Mouse (Mus musculus): ENCODE results near the gene Nav1. TPM values are rescaled to one million over a fixed set of nuclear protein-coding genes. Genes with fewer than 3 reads are reported as not detected.

Gene Nav1
- 10 to 100 TPM; 55.4 to 68.4 TPM for total RNA-seq (2021)
- long read RNA-seq, experiment 1, partial matches to known transcripts = 12 of 24 reads
- long read RNA-seq, experiment 1, other reads (novel, unspliced or antisense) = 12 of 24 reads
- long read RNA-seq, experiment 2, partial matches to known transcripts = 15 of 31 reads
- long read RNA-seq, experiment 2, other reads (novel, unspliced or antisense) = 16 of 31 reads

DNA sequence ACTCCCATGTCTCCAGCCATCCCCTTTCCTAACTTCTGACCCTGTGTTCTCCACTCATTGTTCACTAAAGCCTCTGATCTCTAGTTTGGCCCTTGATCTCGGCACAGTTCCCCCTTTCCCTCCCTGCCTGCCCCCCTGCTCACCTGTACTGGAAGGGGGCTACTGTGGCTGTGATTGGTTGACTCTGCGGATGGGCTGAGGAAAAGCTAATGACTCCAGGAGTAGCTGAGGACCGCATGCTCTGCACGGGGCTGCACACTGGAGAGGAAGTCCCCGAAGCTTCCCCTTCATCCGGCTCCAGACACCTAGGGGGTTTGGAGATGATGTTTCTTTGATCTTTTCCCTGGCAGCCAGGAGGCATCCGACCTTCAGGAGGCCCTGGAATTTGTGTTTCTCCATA lies at the start of gene Nav1:
Gene Nav1 (minus strand): TSS at position 277 of the 400 bp plus-strand sequence.
- no peak within 1 kb of the TSS for H3K4me3 ChIP-seq
- no peak within 1 kb of the TSS for H3K27ac ChIP-seq
- intact Hi-C loops (cut with DNase I) = no loop called here
- DNase-seq (ENCODE audit: extremely low spot score in 1 of 2, low spot score in 2 of 2) = no peak
- TF ChIP-seq CTCF (IDR thresholded peaks at IDR 0.05) = no peak

DNA sequence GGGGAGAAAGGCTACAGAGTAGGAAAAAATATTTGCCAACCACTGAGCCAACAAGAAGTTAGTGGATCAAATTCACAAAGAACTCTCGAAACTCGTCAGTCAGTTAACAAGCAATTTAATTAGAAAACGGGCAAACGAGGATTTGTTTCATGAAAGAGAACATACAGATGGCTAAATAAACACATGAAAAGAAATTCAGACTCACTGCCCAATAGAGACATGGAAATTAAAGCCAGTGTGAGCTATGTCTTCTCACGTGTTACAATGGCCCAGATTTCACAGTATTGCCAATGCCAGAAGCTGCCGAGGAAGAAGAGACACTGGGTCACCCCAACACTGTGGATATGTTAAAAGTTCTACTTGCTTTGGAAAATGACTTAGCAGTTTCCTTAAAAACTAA lies 46.8 kb upstream of the Nav1 start:
- TF ChIP-seq CTCF (IDR thresholded peaks at IDR 0.05) = no peak
- no peak for DNase-seq (ENCODE audit: extremely low spot score in 1 of 2, low spot score in 2 of 2)

DNA sequence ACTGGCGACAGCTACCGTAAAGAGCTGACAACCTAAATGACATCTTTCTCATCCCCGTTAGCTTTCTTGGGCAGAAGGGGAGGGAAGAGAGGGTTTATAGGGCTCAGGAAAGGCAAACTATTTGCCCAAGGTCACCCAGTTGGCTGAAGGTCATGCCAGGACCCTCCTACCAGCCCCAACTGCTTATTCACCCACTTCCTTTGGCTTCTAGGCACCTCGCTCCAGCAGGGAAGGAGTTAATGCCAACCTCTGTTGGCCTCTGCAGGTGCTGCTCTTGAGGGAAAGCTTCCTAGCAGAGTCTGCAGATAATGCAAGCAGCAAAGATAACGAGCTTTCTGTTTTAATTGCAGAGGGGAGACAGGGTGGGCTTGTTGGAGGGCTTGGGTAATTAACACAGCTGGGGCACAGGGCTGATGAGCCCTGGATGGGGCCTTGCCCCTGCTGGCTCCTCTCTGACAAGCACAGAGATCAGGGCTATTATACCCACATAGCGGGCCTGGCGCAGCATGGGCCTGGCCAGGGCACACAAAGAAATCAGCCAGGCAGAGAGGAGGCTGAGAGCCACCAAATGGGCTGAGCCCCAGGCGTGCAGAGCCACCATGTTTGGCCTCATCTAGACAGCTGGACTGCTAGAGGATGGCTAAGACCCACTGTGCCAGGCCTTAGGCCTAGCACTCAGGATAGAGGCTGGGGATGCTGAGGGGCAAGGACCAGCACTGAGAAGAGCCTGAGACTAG lies 38.5 kb upstream of the Nav1 start:
- intact Hi-C loops (cut with DNase I) = no loop called here
- Histone ChIP-seq H3K27ac (no peak overlapping the region), H3K4me3 (no peak overlapping the region)
- no peak for DNase-seq (ENCODE audit: extremely low spot score in 1 of 2, low spot score in 2 of 2)
- no peak for TF ChIP-seq CTCF (IDR thresholded peaks at IDR 0.05)

More for the DNA sequence above, 46.8 kb upstream of the Nav1 start:
- Histone ChIP-seq H3K4me3 (no peak overlapping the region), H3K27ac (no peak overlapping the region)
- intact Hi-C loops (cut with DNase I) = no loop called here

DNA sequence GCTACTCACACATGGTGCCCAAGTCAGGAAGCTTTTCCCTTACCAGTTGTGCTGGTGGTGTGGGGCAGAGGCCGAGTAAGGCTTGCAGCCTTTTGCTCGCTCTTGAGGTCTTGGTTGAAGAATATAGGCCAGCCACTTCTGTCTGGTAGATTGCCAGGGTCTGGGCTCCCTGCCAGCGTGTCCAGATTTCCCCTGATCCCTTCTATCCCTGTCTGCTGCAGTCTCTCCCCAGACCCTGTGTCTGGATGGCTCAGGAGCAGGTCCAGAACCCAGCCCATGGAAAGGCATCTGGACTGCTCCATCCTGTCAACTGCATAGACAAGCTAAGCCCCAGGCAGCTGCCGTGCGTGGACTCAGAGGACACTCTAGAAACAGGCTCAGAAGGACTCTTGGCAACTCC lies 37.0 kb upstream of the Nav1 start:
- no peak for DNase-seq (ENCODE audit: extremely low spot score in 1 of 2, low spot score in 2 of 2)
- H3K27ac ChIP-seq = no peak overlapping the region
- no peak for TF ChIP-seq CTCF (IDR thresholded peaks at IDR 0.05)
- intact Hi-C loops (cut with DNase I) = no loop called here
- H3K4me3 ChIP-seq = no peak overlapping the region

DNA sequence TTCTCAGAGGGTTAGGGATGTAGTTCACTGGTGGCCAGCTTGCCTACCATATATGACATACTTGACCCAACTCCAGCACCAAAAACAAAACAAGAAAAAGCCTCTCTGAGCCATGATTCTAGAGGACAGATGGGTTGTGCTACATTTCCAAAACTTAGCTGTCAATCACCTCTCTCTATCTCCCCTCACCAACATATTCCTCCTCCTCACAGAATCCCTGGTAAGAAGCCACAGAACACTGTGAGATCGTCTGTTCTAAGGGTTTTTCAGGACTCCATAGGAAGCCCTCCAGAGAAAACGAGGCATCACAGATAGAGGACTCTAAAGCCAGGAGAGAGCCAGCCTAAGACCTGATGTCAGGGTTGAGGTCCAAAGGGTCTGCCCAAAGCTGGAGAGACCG lies 36.6 kb upstream of the Nav1 start:
- no peak overlapping the region for H3K27ac ChIP-seq
- H3K4me3 ChIP-seq = no peak overlapping the region
- no peak for DNase-seq (ENCODE audit: extremely low spot score in 1 of 2, low spot score in 2 of 2)
- intact Hi-C loops (cut with DNase I) = no loop called here
- TF ChIP-seq CTCF (IDR thresholded peaks at IDR 0.05) = no peak

DNA sequence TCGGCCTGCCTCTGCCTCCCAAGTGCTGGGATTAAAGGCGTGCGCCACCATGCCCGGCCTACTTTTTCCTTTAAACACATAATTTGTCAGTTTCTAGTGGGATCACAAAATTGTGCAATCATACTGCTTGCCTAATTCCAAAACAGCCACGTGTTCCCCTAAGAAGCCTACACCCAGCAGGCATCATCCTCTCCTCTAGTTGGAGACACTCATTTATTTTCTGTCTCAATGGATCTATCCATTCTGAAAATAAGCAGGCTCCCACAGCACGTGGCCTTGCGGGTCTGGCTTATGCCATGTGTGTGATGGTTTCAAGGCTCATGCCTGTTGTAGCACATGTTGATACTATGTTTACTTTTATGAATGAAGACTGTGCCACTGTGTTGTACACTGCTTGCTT lies 32.8 kb upstream of the Nav1 start:
- no peak for DNase-seq (ENCODE audit: extremely low spot score in 1 of 2, low spot score in 2 of 2)
- intact Hi-C loops (cut with DNase I) = no loop called here

DNA sequence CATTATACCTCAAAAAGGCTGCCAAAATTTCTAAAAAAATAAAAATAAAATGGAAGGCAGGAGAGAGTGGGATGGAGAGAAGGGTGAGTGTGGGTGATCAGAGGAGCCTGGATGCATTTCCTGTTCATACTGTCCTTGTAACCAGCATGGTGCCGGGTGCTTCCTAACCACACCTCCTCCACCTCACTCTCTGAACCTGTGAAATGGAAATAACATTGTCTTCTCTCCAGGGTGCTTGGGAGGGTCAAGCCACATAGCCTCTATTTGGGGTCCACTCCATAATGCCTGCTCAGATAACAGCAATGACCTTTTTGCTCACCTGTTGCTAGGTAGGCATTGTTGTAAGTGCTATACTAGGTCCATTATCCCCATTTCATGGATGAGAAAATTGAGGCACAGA lies 32.0 kb upstream of the Nav1 start:
- TF ChIP-seq CTCF (IDR thresholded peaks at IDR 0.05) = no peak
- no peak for DNase-seq (ENCODE audit: extremely low spot score in 1 of 2, low spot score in 2 of 2)
- intact Hi-C loops (cut with DNase I) = no loop called here
- Histone ChIP-seq H3K27ac (no peak overlapping the region), H3K4me3 (no peak overlapping the region)

More for the DNA sequence above, 32.8 kb upstream of the Nav1 start:
- no peak overlapping the region for H3K27ac ChIP-seq
- H3K4me3 ChIP-seq = no peak overlapping the region
- TF ChIP-seq CTCF (IDR thresholded peaks at IDR 0.05) = no peak

DNA sequence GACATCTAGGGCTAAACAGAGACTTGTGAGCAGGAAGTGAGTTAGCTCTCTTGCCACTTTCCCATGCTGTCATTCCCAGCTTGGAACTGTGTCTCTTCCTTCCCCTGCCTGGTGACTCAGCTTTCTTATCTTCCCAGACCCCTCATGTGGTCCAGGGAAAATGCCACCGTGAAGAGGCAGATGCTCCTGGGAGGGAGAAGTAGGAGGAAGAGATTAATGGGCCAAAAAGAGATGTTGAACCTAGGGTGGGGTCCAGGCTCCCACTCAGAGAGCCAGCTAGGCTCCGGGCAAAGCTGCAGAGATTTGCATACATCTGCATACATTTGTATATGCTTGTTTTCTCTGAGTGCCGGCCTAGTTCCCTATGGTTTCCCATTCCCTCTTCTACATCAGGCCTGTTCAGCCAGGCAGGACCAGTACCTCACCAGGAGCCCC lies 30.5 kb upstream of the Nav1 start:
- peak in 1 of 2 experiments; percentile 36 for DNase-seq (ENCODE audit: extremely low spot score in 1 of 2, low spot score in 2 of 2)
- Histone ChIP-seq H3K27ac (peak overlapping the region; percentile 40; the same call in 1 of the 2 replicates), H3K4me3 (no peak overlapping the region)
- intact Hi-C loops (cut with DNase I) = loop anchor here (1.0 kb wide), 1 partner anchor 22 kb away; no protein-coding TSS in a partner anchor
- TF ChIP-seq CTCF (IDR thresholded peaks at IDR 0.05) = no peak

DNA sequence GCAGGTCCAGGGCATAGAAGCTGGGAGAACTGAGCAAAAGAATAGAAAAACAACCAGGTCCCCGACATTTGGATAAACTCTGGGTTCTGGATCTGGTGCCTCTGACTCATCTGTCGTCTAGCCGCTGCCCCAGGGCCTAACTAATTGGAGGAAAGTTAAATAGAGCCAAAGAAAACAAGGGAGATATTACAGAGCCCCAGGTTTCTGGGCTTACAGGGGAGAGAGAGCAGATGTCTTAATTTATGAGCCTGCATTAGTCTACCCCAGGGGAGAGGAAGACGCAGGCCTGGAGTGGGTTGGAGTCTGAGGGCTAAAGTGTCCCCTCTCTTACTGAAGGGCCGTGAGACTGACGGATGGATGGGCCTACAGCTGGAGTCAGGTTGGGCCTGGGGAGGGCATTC lies 29.0 kb upstream of the Nav1 start:
- intact Hi-C loops (cut with DNase I) = no loop called here
- DNase-seq (ENCODE audit: extremely low spot score in 1 of 2, low spot score in 2 of 2) = no peak
- Histone ChIP-seq H3K4me3 (no peak overlapping the region), H3K27ac (no peak overlapping the region)
- no peak for TF ChIP-seq CTCF (IDR thresholded peaks at IDR 0.05)

DNA sequence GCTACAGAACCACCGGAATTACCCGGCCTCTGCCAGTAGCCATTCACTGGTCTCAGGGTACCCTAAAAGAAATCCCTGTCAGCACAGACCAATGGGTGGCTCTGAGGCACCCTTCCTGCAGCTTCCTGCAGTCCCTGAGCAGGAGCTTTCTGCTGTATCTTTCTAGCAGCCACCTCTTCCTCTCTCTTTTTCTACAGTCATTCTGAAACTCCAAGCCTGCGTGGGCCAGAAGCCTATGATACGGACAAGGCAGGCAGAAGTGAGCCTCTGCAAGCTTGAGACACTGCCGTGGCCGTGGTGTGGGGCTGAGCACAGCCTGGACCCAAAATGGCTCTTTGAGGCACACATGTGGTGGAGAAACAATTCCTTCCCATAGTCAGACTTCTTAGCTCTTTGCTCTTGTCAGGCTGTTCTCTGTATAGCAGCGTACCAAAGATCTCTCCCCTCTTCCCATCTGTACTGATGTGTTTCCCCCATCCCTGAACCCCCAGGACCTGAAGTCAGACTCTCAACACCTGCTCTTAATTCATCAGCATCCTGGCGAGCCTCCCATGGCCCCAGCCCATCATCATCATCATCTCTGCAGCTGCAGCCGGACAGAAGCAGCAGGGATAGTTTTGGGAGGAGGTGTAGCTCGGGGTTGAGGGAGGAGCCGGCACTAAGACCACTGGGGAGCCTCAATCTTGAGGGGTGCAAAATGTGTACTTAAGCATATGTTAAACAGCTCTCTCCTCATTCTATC lies 28.4 kb upstream of the Nav1 start:
- TF ChIP-seq CTCF (IDR thresholded peaks at IDR 0.05) = no peak
- Histone ChIP-seq H3K27ac (no peak overlapping the region), H3K4me3 (no peak overlapping the region)
- intact Hi-C loops (cut with DNase I) = no loop called here
- no peak for DNase-seq (ENCODE audit: extremely low spot score in 1 of 2, low spot score in 2 of 2)

DNA sequence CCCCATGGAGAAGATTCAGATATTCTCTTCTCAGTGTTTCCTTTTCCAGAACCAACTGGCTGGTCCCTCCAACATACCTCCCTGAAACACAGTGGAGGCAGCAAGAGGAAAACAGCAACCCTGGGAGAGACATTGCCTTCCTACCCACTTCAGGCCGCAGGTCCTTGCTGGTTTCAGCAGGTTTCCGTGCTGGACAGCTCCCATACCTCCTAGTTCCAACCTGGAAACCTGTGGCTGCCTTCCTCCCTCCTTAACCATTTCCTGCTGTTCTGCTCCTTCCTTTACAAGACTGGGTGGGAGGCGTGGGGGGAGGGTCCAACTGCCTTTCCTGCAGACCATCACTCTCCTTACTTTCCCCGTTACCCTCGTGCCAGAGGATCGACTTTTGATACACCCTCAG lies 27.7 kb upstream of the Nav1 start:
- Histone ChIP-seq H3K4me3 (no peak overlapping the region), H3K27ac (no peak overlapping the region)
- no peak for DNase-seq (ENCODE audit: extremely low spot score in 1 of 2, low spot score in 2 of 2)
- TF ChIP-seq CTCF (IDR thresholded peaks at IDR 0.05) = no peak
- intact Hi-C loops (cut with DNase I) = no loop called here

DNA sequence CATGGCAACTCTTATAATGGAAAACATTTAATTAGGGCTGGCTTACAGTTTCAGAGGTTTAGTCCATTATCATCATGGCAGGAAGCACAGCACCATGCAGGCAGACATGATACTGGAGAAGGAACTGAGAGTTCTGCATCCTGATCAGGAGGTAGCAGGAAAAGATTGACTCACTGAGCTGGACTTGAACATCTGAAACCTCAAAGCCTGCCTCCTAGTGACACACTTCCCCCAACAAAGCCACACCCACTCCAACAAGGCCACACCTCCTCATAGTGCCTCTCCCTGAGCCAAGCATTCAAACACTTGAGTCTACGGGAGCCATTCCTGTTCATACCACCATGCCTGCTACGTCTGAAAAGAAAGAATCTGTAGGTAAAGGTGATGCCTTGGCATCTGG lies 26.8 kb upstream of the Nav1 start:
- TF ChIP-seq CTCF (IDR thresholded peaks at IDR 0.05) = no peak; the same call in 1 of the 2 replicates
- no peak overlapping the region for H3K4me3 ChIP-seq
- intact Hi-C loops (cut with DNase I) = no loop called here
- no peak for DNase-seq (ENCODE audit: extremely low spot score in 1 of 2, low spot score in 2 of 2)
- H3K27ac ChIP-seq = no peak overlapping the region

Measured in left cerebral cortex, adult 2 months (tissue).